Mouse (Mus musculus): ENCODE data around the gene Kmt2e.
"Not testable (repeated sequence)": the region's sequence is repeated elsewhere in the genome, so short reads cannot be mapped to it uniquely, and the experiment has no call there.

Kmt2e gene

DNA sequence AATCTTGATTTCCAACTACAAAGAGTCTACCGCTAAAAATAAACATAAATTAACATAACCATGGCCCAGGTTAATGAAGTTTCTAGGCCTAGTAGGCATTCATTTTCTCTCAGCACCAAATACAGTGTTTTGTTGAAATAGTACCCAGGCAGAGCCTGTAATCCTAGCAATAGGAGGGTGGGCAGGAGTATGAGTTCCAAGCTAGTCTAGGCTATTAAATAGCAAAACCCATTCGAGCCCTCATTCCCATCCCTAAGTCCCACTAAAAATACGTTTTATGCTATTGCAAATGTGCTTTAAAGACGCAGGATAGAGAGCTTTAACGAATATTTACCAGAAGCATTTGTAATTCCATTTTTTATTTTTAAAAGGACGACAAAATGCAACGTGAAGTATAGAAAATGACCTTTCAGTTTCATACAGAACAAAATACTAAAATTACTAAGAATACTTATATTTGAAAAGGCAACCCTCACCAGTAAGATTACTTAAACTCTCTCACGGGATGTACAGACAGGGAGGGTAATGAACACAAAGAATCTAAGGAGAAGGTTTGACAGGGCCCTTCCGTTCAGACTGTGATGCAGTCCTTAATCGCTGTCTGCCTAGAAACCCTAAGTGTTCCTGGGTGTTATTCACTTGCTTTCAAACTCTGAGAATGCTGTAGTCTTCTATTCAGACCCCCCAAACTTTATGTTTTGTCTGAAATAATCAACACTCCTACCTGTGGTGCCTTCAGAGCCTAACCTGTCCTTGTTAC is 2.1 kb upstream of the Kmt2e start:
- DNase-seq (ENCODE audit: low spot score in 2 of 2): no peak

DNA sequence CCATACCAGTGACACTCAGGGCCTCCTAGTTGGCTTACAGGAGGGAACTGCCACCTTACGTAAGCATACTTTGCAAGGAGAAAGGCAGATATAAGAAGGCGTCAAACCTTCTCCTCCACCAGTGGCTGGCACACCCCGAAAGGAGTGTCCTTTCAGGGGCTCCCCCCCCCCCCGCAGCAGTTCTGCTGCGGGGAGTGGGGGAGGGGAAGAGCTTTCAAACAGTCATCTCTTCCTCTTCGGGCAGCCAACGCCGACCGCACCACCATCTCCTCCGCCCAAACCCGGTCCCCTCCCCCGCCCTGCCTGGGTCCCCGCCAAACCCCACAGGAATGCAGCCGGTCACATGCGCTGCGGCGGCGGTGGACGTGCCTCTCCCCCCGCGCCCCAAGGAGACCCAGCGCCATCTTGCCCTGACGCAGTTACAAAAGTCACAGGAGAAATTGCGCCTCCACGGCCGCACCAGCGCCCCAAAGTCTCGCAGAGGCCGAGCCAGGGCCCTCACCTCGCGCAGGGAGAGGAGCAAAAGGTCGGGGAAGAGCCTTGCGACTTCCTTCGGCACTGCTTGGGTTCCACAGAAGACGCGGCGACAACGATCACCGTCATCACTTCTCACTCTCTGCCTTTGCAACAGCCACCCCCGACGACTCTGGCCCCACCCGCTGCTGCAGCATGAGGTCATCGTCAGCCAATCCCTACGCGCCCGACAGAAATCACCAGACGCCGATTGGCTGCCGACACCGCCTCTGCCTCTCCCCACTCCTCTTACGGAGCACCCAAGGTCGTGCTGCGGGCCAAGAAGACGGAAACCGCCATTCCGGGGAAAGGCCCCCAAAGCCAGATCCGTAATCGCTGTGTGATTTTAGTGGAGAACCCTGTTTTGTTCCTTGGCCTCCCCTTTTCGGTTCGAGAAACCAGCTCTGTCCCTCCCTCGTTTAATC is 1.3 kb upstream of the Kmt2e start:
- DNase-seq (ENCODE audit: low spot score in 2 of 2): peak; percentile 97 to 98

DNA sequence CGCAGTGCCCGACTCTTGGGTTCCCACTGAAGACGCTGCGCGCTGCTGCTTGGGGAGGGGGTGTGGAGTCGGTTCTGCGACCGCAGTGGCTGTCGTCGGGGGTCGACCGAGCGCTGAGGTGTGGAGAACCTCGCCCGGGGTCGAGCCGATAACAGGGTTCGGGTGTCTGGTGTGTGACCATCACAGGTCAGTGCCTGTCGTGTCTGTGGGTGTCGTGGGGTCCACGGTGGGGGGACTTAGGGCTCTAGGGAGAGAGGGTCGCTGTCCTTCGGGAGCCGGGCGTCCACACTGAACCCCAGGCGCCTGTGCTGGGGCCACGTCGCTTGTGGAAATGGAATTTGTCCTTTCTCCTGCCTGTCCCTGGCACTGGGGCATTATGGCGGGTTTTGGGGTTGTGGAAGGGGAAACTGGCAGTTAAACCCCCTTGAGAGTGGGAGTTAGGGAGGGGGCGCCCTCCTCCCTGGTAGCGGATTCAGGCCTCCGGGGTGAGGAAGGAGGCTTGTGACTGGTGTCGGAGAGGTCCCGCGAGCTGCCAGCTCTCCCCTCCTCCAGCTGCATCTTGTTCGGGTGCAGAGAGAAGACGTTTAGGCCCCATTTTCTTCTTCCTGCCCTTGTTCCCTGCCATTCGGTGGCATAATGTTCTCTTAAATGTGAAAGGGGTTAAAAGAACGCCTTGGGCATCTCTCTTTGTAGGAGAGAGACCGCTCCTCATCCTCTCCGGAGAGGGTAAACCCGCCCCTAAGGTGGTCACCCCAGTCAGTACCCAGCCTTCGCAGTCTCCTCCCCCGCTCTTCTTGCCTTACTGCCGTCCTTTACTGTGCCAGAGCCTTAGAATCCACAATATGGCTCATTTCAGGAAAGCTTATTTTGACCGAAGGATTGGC is 599 bp downstream of the Kmt2e start:
- peak in 1 of 2 experiments; percentile 70 for DNase-seq (ENCODE audit: low spot score in 2 of 2)

DNA sequence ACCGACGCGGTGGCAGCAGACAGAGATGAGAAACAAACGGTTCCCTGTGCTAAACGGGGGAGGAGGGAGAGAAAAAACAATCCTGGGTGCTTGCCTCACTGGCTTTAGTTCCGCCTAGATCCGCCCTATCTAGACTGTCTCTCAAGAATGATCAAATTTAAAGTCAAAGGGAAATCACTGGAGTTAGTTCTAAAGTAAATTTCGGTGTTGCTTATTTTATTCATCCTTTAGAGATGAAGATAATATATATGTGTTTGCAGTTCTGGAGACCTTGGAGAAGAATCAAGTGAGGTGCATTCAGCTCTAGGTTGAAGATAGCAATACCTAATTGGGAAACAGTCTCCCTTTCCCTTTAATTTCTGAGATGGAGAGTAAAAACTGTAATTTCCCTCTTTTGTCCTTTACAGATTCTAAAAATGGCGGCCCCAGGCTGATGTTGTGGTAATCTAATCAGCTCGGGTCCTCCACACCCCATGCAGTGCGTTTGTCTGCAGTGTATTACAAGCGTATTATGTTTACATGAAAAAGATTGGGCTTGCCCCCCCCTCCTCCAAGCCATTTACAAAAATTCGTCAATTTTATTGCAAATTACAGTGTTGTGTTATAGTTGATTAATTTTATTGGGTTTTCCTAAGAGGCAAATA is 1.4 kb downstream of the Kmt2e start:
- DNase-seq (ENCODE audit: low spot score in 2 of 2): no peak

DNA sequence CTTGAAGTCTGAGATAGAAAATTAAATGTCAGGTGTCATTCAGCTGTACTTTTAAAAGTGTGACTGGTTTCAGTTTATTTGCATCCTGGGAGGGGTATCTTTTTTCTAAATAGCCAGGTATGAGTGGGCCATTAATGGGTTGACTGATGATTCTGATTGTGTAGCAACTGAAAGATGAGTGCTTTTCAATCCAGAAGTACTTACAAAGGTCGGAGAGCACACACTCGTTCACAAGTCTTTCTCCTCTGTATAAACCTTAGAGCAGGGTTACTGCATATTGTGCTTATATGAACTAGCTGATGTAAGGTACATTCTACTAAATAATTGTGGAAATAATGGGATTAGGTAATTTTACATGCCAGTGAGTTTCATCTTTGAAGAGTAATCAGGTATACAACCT is 2.5 kb downstream of the Kmt2e start:
- no peak for DNase-seq (ENCODE audit: low spot score in 2 of 2)

DNA sequence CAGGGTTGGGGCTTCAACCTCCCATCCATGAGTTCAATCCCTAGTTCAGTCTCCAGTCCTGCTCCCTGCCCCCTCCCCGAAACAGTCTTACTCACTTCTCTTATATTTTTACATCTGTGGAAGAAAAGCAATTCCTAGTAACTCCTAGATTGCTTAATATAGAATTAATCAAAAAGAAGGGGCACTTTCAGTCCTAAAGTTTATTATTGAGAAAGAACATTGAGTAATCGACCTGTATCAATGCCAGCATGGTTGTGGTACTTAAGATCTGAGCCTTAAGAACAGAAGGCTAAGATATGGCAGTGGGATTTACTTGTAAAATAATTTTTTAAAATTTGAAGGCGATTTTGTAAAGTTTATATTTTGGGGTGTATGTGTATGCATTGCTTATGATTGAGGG is 5.6 kb downstream of the Kmt2e start:
- no peak for DNase-seq (ENCODE audit: low spot score in 2 of 2)

DNA sequence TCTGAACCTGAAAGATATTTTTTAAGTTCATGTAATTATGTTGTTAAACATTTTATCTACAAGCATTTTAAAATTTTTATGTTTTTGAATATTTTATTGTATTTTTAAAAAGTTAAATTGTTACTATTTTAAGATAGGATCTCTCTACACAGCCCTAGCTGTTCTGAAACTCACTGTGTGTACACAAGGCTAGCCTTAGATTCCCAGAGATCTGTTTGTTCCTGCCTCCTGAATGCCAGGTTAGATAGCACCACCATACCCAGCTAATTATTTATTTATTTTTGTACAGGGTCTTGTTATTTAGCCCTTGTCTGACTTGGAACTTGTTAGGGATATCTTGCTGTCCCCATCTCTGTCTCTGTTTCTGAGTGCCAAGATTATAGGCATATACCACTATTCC is 6.3 kb downstream of the Kmt2e start:
- DNase-seq (ENCODE audit: low spot score in 2 of 2): no peak

DNA sequence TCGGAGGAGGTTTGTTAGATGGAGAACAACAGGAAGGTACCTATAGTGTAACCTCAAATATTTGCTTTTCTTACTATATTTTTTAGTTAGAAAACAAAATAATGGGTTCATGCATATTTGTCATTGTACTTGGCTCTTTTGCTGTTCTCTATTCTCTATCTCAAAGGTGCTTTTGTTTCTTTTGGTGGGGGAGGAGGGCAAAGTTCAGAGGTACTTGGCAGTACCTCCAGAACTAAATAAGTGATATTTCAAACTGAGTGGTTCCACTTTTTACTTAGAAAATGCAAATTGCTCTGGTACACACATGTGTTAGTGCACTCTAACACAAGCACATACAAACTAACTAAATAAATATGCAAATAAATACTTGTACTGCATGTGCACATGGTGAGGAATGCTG is 7.7 kb downstream of the Kmt2e start:
- no peak for DNase-seq (ENCODE audit: low spot score in 2 of 2)

DNA sequence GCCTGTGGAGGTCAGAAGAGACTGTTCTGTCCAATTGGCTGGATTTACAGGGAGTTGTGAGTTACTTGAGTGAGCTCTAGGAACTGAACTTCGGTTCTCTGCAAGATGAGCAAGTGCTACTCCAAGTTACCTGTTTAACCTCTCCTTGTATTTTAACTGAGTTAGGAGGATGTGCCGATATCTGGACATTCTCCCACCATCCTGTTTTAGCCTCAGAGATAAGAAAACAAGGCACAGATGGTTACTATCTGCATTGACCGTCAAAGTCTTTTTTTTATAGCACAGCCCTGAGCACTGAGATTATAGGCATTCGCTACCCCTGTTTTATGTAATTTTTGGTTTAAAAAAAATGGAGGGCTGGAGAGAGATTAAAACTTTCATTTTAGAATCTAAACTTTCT is 10.2 kb downstream of the Kmt2e start:
- no peak for DNase-seq (ENCODE audit: low spot score in 2 of 2)

DNA sequence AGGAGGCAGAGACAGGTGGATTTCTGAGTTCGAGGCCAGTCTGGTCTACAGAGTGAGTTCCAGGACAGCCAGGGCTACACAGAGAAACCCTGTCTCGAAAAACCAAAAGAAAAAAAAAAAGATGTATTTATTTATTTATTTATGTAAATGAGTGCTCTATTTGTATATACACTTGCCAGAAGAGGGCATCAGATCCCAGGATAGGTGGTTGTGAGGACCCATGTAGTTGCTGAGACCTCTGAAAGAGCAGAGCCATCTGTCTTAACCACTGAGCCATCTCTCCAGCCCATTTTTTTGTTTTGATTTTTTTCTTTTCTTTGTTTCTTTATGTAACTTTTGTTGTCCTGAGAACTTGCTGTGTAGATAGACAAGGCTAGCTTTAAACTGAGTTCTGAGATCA is 19.3 kb downstream of the Kmt2e start:
- not testable (repeated sequence) for DNase-seq (ENCODE audit: low spot score in 2 of 2)

DNA sequence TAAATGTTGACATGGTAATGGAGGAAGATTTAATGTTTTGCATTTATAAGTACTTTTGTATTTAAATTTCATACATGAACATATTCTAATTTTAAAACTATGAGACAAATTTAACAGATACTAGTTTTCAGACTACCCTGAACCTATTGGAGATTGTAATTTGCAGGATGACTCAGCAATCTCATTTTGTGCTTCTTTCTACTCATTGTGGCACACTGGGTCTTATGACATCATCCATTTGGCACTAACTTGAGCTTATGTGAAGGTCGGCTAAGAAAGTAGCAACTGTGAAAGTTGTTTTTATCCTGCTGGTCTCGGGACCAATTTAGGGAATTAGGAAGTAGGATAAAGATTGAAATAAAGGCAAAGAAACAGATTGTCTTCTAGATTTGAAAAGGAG is 27.4 kb downstream of the Kmt2e start:
- no peak for DNase-seq (ENCODE audit: low spot score in 2 of 2)

DNA sequence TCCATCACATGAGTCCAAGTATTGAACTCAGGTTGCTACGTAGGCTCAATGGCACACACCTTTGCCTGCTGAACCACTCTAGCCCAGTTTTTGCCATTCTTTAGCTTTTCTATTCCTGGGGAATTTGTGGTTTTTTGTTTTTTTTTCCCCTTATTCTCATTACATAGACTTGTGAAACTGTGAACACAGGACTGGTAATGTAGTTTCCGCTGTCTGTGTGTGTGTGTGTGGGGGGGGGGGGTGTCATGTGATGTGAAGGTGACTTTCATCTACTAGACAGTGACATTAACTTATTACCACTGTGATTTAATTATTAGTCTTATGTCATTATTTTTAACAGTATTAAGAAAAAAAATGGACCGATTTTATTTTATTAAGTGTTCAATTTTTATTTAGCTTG is 30.0 kb downstream of the Kmt2e start:
- no peak for DNase-seq (ENCODE audit: low spot score in 2 of 2)

DNA sequence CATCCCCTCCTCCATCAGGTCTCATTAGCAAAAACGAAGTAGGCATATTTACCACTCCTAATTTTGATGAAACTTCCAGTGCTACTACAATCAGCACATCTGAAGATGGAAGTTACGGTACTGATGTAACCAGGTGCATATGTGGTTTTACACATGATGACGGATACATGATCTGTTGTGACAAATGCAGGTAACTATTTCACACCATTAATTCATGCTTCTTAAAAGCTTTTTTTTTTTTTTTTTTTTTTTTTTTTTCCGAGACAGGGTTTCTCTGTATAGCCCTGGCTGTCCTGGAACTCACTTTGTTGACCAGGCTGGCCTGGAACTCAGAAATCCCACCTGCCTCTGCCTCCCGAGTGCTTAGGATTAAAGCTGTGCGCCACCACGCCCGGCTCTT is 30.5 kb downstream of the Kmt2e start:
- DNase-seq (ENCODE audit: low spot score in 2 of 2): no peak

DNA sequence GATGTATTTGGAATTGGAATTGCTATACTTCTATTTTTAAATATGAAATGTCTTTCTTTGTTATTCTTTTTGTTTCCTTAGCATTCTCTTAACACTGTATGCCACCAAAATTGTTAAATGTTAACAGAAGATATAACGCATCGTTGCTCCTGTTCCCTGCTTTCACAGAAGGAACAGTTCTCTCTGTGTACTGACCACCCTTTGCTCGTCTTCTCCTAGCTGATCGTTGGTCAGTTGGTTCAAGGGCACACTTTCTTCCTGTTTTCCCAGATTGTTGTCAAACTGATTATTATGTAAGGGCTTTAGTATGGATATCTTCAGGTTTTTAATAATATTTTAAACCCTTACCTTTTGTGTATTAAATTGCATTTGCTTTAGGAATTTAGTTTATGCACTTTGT is 32.3 kb downstream of the Kmt2e start:
- DNase-seq (ENCODE audit: low spot score in 2 of 2): no peak

DNA sequence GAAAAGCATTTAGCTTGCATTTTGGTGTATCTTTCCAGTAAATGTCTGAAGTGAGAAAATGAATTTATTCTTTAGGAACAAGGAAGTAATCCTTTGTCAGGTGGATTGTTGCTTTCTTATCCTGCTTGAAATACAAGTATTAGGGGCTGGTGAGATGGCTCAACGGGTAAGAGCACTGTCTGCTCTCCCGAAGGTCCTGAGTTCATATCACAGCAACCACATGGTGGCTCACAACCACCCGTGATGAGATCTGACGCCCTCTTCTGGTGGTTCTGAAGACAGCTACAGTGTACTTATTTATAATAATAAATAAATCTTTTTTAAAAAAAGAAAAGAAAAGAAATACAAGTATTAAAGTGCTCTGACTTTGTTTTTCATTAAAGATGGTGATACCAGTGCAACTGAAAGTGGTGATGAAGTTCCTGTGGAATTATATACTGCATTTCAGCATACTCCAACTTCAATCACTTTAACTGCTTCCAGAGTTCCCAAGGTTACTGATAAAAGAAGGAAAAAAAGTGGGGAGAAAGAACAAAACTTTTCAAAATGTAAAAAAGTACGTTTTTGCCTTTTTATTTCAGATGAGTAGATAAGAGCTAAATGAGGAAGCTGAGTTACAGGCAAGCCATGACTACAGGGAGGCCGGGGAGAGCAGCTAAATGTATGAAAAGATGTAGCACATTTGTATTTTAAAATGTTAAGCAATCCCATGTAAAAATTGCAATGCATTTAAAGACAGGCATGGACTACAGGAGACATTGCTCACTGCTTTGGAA is 39.0 kb downstream of the Kmt2e start:
- no peak for DNase-seq (ENCODE audit: low spot score in 2 of 2)

DNA sequence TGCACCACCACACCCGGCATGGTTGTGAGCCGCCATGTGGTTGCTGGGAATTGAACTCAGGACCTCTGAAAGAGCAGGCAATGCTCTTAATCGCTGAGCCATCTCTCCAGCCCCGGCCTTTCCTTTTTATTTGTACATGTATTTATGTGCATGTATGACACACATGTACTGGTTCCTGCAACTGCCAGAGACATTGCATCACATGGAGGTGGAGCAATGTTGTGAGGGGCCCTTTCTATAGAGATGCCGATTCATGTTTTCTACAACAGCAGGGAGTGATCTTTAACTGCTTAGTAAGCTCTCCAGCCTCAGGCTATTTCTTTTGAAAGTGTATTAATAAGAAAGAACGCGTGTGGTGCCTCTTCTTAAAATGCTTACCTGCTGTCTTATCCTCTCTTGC is 49.6 kb downstream of the Kmt2e start:
- DNase-seq (ENCODE audit: low spot score in 2 of 2): no peak

DNA sequence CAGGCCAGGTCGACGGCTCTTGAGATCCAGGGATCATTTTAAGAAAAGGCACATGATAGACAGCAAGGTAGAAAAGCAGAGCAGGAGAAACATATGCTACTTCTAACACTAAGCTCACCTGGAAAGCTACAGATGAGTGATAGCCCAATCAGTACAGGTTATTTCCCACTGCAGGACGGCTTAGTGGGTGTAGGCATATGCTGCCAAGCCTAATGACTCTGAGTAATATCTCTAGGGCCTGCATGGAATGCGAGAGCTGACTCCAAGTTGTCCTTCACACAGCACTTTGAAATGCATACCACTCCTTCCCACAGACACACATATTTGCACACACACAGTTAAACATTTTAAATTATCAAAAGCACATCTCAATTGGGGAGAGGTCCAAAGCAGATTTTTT is 55.0 kb downstream of the Kmt2e start:
- DNase-seq (ENCODE audit: low spot score in 2 of 2): no peak

DNA sequence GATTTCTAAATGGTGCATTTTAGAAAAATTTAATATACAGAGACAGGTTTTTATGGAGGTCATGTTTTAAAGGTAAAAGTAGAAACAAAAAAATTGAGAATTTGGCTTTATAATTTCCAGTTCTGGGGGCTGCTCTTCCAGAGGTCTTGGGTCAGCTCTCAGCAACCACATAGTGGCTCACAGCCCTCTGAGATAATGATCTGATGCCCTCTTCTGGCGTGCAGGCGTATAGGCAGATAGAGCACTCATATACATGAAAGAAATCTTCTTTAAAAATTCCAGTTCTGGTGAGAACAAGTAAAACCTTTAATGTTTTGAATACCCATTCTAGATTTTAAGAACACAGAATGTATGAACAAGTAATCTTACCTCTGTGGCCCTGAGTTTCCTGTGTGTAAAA is 56.6 kb downstream of the Kmt2e start:
- DNase-seq (ENCODE audit: low spot score in 2 of 2): no peak

DNA sequence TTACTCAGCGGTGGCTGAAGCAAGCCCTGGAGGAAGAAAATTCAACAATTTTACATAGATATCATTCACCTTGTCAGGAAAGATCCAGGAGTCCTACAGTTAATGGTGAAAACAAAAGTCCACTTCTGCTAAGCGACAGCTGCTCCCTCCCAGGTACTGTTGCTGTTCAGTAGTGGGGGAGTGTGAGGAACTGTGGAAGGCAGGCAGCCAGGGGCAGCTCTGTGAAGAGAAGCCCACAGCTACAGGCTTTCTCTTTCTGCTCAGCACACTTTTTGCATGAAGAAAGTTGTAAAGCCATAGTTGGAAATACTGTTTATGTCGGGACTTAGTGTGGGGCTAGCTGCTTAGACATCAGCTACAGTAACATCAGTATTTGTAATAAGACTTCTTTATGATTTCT is 62.2 kb downstream of the Kmt2e start:
- DNase-seq (ENCODE audit: low spot score in 2 of 2): no peak

DNA sequence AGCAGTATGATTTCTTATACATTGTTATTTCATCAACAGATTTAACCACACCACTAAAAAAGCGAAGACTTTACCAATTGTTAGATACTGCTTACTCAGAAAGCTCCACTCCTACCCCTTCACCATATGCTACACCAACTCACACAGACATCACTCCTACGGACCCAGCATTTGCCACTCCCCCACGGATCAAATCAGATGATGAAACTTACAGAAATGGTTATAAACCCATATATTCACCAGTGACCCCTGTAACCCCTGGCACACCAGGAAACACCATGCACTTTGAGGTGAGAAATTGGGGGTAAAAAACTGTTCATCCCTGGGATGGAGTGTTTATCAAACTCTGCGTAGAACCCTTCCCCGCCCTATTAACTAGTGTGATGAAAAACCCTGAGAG is 62.7 kb downstream of the Kmt2e start:
- no peak for DNase-seq (ENCODE audit: low spot score in 2 of 2)

DNA sequence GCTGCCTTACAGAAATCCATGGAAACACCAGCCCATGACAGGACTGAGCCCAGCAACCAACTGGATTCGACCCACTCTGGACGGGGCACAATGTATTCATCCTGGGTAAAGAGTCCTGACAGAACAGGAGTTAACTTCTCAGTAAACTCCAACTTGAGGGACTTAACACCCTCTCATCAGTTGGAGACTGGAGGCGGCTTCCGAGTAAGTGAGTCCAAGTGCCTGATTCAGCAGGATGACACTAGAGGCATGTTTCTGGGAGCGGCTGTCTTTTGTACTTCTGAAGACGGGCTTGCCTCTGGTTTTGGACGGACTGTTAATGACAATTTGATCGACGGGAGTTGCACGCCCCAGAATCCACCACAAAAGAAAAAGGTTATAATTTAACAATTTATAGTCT is 63.7 kb downstream of the Kmt2e start:
- peak in 1 of 2 experiments; percentile 35 for DNase-seq (ENCODE audit: low spot score in 2 of 2)
